Mouse (Mus musculus) stomach, embryonic 15.5 days (tissue): Measurements from ENCODE around the gene Tapt1. TPM values are rescaled to one million over a fixed set of nuclear protein-coding genes. Genes with fewer than 3 reads are reported as not detected.
"Not testable (repeated sequence)": the region's sequence is repeated elsewhere in the genome, so short reads cannot be mapped to it uniquely, and the experiment has no call there.

Experiments
- ATAC-seq: fragments of 200-750 bp; cut with Nextera tagmentation; 2 replicates; pipeline ENCODE4 v1.8.0; 2017; ENCODE audit warnings: low read depth, moderate number of reproducible peaks, moderate TSS enrichment; ENCODE audit not compliant: insufficient read depth, low FRiP score
- H3K27ac ChIP-seq: fragments of 300-500 bp; sonication (generic); 2 replicates; pipeline ENCODE4 v1.5.1; 2015; ENCODE audit warnings: mild to moderate bottlenecking, inconsistent platforms
- H3K27me3 ChIP-seq: fragments of 300-500 bp; sonication (generic); replicated peaks from 2 replicates; pipeline ENCODE4 v1.6.1; 2015; ENCODE audit warnings: inconsistent platforms
- H3K36me3 ChIP-seq: fragments of 300-500 bp; sonication (generic); 2 replicates; pipeline ENCODE4 v1.6.1; 2015; ENCODE audit warnings: inconsistent platforms
- H3K4me1 ChIP-seq: fragments of 300-500 bp; sonication (generic); 2 replicates; pipeline ENCODE4 v1.6.1; 2015; ENCODE audit warnings: inconsistent platforms
- H3K4me2 ChIP-seq: fragments of 300-500 bp; sonication (generic); 2 replicates; pipeline ENCODE4 v1.6.1; 2015; ENCODE audit warnings: mild to moderate bottlenecking, inconsistent platforms
- H3K4me3 ChIP-seq: fragments of 300-500 bp; sonication (generic); replicated peaks from 2 replicates; pipeline ENCODE4 v1.5.1; 2015; ENCODE audit warnings: inconsistent platforms
- H3K9ac ChIP-seq: fragments of 300-500 bp; sonication (generic); 2 replicates; pipeline ENCODE4 v1.6.1; 2015; ENCODE audit warnings: inconsistent platforms
- H3K9me3 ChIP-seq: fragments of 300-500 bp; sonication (generic); 2 replicates; pipeline ENCODE4 v1.6.1; 2016; ENCODE audit warnings: inconsistent platforms
- WGBS: fragments of 180-500 bp; shearing (Covaris S2); methylation state at CpG from one replicate; pipeline ENCODE4 v1.1.7; 2015; 5-methylcytosine and 5-hydroxymethylcytosine counted together
- polyA plus RNA-seq: library from polyadenylated mRNA; unstranded; fragments of >200 nt; fragmentation: Nextera tagmentation; extraction: Ambion mirVana; gene quantifications from 2 replicates; pipeline ENCODE4 v1.2.1, GENCODE M21; 2015

Gene Tapt1
- 29.7 and 31.0 TPM in 2 replicates for polyA plus RNA-seq

- under 1% methylated on average over 112 of the region's 121 CpGs for WGBS
These were observed at the start of gene Tapt1 for GRCm38 (mm10) chr5:44226521-44227461. Gene Tapt1, minus strand, starts transcription at chr5:44226626.

GRCm38 (mm10) chr5:44271564-44271963, 45.1 kb upstream of the Tapt1 start:
- Histone ChIP-seq H3K4me1 (no peaks in the 10 kb centered on the region), H3K9ac (no peak overlapping the region), H3K4me2 (no peak overlapping the region), H3K36me3 (no peaks in the 10 kb centered on the region), H3K27me3 (no peaks in the 10 kb centered on the region), H3K27ac (no peak overlapping the region), H3K4me3 (no peak overlapping the region), H3K9me3 (no peaks in the 10 kb centered on the region)
- no peak for ATAC-seq
- WGBS, result 83% methylated on average over 4 of the region's 4 CpGs

More at GRCm38 (mm10) chr5:44226521-44227461, at the start of gene Tapt1:
- no peaks in the 10 kb centered on the region for H3K27me3 ChIP-seq
- peak within 1 kb of the TSS; percentile 84 for H3K27ac ChIP-seq
- peak within 1 kb of the TSS; percentile 83 for H3K4me2 ChIP-seq
- ATAC-seq, result peak; percentile 94
- H3K4me3 ChIP-seq, result peak within 1 kb of the TSS; percentile 90
- H3K36me3 ChIP-seq, result no peaks in the 10 kb centered on the region
- H3K9me3 ChIP-seq, result no peaks in the 10 kb centered on the region
- H3K9ac ChIP-seq, result peak within 1 kb of the TSS; percentile 88
- H3K4me1 ChIP-seq, result peaks cover 13% of the 10 kb centered on the region

GRCm38 (mm10) chr5:44268524-44268923, 42.1 kb upstream of the Tapt1 start:
- H3K4me2 ChIP-seq, H3K27me3 ChIP-seq, H3K4me1 ChIP-seq, H3K36me3 ChIP-seq, H3K9me3 ChIP-seq, H3K9ac ChIP-seq, H3K27ac ChIP-seq, H3K4me3 ChIP-seq, ATAC-seq: not testable (repeated sequence)
- 51% methylated on average over 2 of the region's 3 CpGs for WGBS

GRCm38 (mm10) chr5:44261691-44262090, 35.3 kb upstream of the Tapt1 start:
- Histone ChIP-seq H3K4me1 (no peaks in the 10 kb centered on the region), H3K4me2 (no peak overlapping the region), H3K27ac (no peak overlapping the region), H3K9ac (no peak overlapping the region), H3K36me3 (no peaks in the 10 kb centered on the region), H3K27me3 (no peaks in the 10 kb centered on the region), H3K9me3 (no peaks in the 10 kb centered on the region), H3K4me3 (no peak overlapping the region)
- ATAC-seq, result no peak
- 78% methylated on average over 5 of the region's 5 CpGs for WGBS

- Histone ChIP-seq H3K9ac (no peak overlapping the region), H3K27ac (no peak overlapping the region), H3K4me2 (no peak overlapping the region), H3K36me3 (no peaks in the 10 kb centered on the region), H3K9me3 (no peaks in the 10 kb centered on the region), H3K4me1 (no peaks in the 10 kb centered on the region), H3K27me3 (no peaks in the 10 kb centered on the region), H3K4me3 (no peak overlapping the region)
- ATAC-seq, result no peak
- WGBS, result 48% methylated on average over 3 of the region's 3 CpGs
These were observed 34.7 kb upstream of the Tapt1 start for GRCm38 (mm10) chr5:44261172-44261571.

- no peaks in the 10 kb centered on the region for H3K27me3 ChIP-seq
- 77% methylated on average over 3 of the region's 3 CpGs for WGBS
- no peak overlapping the region for H3K27ac ChIP-seq
- H3K4me1 ChIP-seq, result no peaks in the 10 kb centered on the region
- H3K4me3 ChIP-seq, result no peak overlapping the region
- H3K4me2 ChIP-seq, result no peak overlapping the region
- ATAC-seq, result no peak
- no peaks in the 10 kb centered on the region for H3K9me3 ChIP-seq
- no peak overlapping the region for H3K9ac ChIP-seq
- H3K36me3 ChIP-seq, result no peaks in the 10 kb centered on the region
These were observed 33.3 kb upstream of the Tapt1 start for GRCm38 (mm10) chr5:44259678-44260077.

- Histone ChIP-seq H3K4me3 (no peak overlapping the region), H3K9me3 (no peaks in the 10 kb centered on the region), H3K4me2 (no peak overlapping the region), H3K27ac (no peak overlapping the region), H3K27me3 (no peaks in the 10 kb centered on the region), H3K9ac (no peak overlapping the region), H3K36me3 (no peaks in the 10 kb centered on the region), H3K4me1 (no peaks in the 10 kb centered on the region)
- ATAC-seq, result no peak
- WGBS, result 44% methylated on average over 1 of the region's 1 CpGs
These were observed 31.7 kb upstream of the Tapt1 start for GRCm38 (mm10) chr5:44258163-44258562.

- Histone ChIP-seq H3K4me3 (no peak overlapping the region), H3K27me3 (no peaks in the 10 kb centered on the region), H3K4me1 (no peaks in the 10 kb centered on the region), H3K9me3 (no peaks in the 10 kb centered on the region), H3K36me3 (no peaks in the 10 kb centered on the region), H3K27ac (no peak overlapping the region), H3K9ac (no peak overlapping the region), H3K4me2 (no peak overlapping the region)
- WGBS, result 80% methylated on average over 4 of the region's 4 CpGs
- no peak for ATAC-seq
These were observed 31.0 kb upstream of the Tapt1 start for GRCm38 (mm10) chr5:44257401-44257800.

GRCm38 (mm10) chr5:44256512-44256911, 30.1 kb upstream of the Tapt1 start:
- no peaks in the 10 kb centered on the region for H3K36me3 ChIP-seq
- WGBS, result 83% methylated on average over 3 of the region's 3 CpGs
- no peaks in the 10 kb centered on the region for H3K27me3 ChIP-seq
- H3K9ac ChIP-seq, result no peak overlapping the region
- H3K4me2 ChIP-seq, result no peak overlapping the region
- no peak overlapping the region for H3K27ac ChIP-seq
- no peaks in the 10 kb centered on the region for H3K4me1 ChIP-seq
- ATAC-seq, result no peak
- no peak overlapping the region for H3K4me3 ChIP-seq
- H3K9me3 ChIP-seq, result no peaks in the 10 kb centered on the region

- 73% methylated on average over 7 of the region's 7 CpGs for WGBS
- no peaks in the 10 kb centered on the region for H3K27me3 ChIP-seq
- no peak overlapping the region for H3K27ac ChIP-seq
- H3K9ac ChIP-seq, result no peak overlapping the region
- H3K4me1 ChIP-seq, result no peaks in the 10 kb centered on the region
- no peak for ATAC-seq
- no peaks in the 10 kb centered on the region for H3K9me3 ChIP-seq
- no peak overlapping the region for H3K4me2 ChIP-seq
- H3K4me3 ChIP-seq, result no peak overlapping the region
- H3K36me3 ChIP-seq, result no peaks in the 10 kb centered on the region
These were observed 29.5 kb upstream of the Tapt1 start for GRCm38 (mm10) chr5:44255756-44256398.

- Histone ChIP-seq H3K36me3 (no peaks in the 10 kb centered on the region), H3K9ac (no peak overlapping the region), H3K9me3 (no peaks in the 10 kb centered on the region), H3K27ac (no peak overlapping the region), H3K4me1 (no peaks in the 10 kb centered on the region), H3K27me3 (no peaks in the 10 kb centered on the region), H3K4me3 (no peak overlapping the region), H3K4me2 (no peak overlapping the region)
- no peak for ATAC-seq
- 79% methylated on average over 6 of the region's 6 CpGs for whole genome bisulfite sequencing
These were observed 27.0 kb upstream of the Tapt1 start for GRCm38 (mm10) chr5:44253449-44253848.

- Histone ChIP-seq H3K27me3 (no peaks in the 10 kb centered on the region), H3K9me3 (no peaks in the 10 kb centered on the region), H3K4me2 (no peak overlapping the region), H3K27ac (no peak overlapping the region), H3K36me3 (no peaks in the 10 kb centered on the region), H3K4me1 (no peaks in the 10 kb centered on the region), H3K4me3 (no peak overlapping the region), H3K9ac (no peak overlapping the region)
- ATAC-seq, result no peak
- WGBS, result 56% methylated on average over 4 of the region's 4 CpGs
These were observed 26.0 kb upstream of the Tapt1 start for GRCm38 (mm10) chr5:44252395-44252794.
